In genomic region chr6:114974331-114974730, GRCm38 (mm10) we compare ENCODE assay signal across 15 mouse cellular contexts.
"Had no signal": no experiment of that assay in that cellular context is flagged by ENCODE, and none has a peak within 500 bp of the region (broad histone marks: within the 10 kb centered on the region; RNA-seq: fewer than 3 reads in every experiment).

No protein-coding gene starts in this region.

- DNase-seq: cerebellum, adult 9-11 months; cerebellum, postnatal 10 days; cerebellum, postnatal 14 days; cerebellum, postnatal 25 days; cerebellum, postnatal 36 days; embryo, embryonic 11 days; forebrain, postnatal 0 days; gastrocnemius, adult 2 months; gastrocnemius, postnatal 10 days; gastrocnemius, postnatal 14 days; gastrocnemius, postnatal 25 days; gastrocnemius, postnatal 36 days; heart, adult 11 months; heart, adult 18-20 months; heart, adult 2 months had no signal
